Mouse (Mus musculus): ENCODE data around the gene Ntsr1. TPM values are rescaled to one million over a fixed set of nuclear protein-coding genes. Genes with fewer than 3 reads are reported as not detected.

Gene Ntsr1
- 0.36 and 0.45 TPM in 2 replicates for polyA plus RNA-seq (2015; fragmentation: Nextera tagmentation; extraction: Ambion mirVana)

DNA sequence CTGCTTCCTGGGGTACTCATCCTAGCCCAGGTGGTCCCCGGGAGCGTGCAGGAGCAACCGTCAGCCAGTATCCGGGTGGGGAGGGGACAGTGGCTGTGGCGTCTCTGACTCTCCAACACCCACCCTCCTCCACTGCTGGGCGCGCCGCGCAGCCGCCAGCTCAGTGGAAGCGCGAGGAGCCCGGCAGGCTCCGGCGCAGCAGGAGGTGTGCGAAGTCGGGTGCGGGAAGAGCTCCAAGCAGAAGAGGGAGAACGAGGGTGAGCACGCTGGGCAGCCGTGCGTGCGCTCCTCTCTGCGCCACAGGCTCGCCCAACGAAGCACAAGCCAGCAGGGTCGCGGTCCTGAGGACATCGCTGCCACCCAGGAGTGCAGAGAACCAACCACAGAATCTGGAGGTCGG lies at the start of gene Ntsr1:
Ntsr1 (plus strand) TSS at position 236 of the 400 bp plus-strand sequence.
- peak within 1 kb of the TSS; percentile 41 for H3K4me3 ChIP-seq
- H3K9ac ChIP-seq = peak within 1 kb of the TSS; percentile 58
- under 1% methylated on average over 30 of the region's 30 CpGs for WGBS
- H3K4me1 ChIP-seq = peaks cover 29% of the 10 kb centered on the region
- no peaks in the 10 kb centered on the region for H3K9me3 ChIP-seq
- H3K27ac ChIP-seq = no peak within 1 kb of the TSS
- peaks cover 60% of the 10 kb centered on the region for H3K27me3 ChIP-seq
- H3K4me2 ChIP-seq = peak within 1 kb of the TSS; percentile 75
- H3K36me3 ChIP-seq = no peaks in the 10 kb centered on the region
- no peak for ATAC-seq (ENCODE audit: insufficient number of reproducible peaks, insufficient read depth, low FRiP score, low TSS enrichment, low read depth)

DNA sequence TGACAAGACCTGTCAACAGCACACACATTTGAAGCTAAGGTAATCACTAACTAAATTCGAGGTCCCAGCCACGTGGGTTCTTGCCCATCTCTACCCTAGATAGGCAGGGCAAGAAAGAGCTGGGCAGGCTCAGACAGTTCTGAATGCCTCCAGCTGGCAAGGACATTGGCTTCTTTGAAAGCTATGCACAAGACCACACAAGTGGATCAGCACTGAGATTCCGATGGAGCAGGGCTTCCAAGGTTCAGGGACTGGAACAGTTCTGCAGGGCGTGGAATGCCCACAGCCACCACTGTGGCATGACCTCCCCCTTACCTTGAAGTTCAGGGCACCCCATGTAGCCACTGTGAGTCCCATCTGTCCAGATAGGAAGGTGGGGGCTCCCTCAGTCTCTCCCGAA lies 49.2 kb upstream of the Ntsr1 start:
- Histone ChIP-seq H3K4me3 (no peak overlapping the region), H3K9ac (no peak overlapping the region), H3K9me3 (no peaks in the 10 kb centered on the region), H3K27me3 (peaks cover 17% of the 10 kb centered on the region), H3K36me3 (no peaks in the 10 kb centered on the region), H3K4me1 (peaks cover 1% of the 10 kb centered on the region), H3K4me2 (no peak overlapping the region), H3K27ac (no peak overlapping the region)
- 78% methylated on average over 5 of the region's 5 CpGs for WGBS
- no peak for ATAC-seq (ENCODE audit: insufficient number of reproducible peaks, insufficient read depth, low FRiP score, low TSS enrichment, low read depth)

DNA sequence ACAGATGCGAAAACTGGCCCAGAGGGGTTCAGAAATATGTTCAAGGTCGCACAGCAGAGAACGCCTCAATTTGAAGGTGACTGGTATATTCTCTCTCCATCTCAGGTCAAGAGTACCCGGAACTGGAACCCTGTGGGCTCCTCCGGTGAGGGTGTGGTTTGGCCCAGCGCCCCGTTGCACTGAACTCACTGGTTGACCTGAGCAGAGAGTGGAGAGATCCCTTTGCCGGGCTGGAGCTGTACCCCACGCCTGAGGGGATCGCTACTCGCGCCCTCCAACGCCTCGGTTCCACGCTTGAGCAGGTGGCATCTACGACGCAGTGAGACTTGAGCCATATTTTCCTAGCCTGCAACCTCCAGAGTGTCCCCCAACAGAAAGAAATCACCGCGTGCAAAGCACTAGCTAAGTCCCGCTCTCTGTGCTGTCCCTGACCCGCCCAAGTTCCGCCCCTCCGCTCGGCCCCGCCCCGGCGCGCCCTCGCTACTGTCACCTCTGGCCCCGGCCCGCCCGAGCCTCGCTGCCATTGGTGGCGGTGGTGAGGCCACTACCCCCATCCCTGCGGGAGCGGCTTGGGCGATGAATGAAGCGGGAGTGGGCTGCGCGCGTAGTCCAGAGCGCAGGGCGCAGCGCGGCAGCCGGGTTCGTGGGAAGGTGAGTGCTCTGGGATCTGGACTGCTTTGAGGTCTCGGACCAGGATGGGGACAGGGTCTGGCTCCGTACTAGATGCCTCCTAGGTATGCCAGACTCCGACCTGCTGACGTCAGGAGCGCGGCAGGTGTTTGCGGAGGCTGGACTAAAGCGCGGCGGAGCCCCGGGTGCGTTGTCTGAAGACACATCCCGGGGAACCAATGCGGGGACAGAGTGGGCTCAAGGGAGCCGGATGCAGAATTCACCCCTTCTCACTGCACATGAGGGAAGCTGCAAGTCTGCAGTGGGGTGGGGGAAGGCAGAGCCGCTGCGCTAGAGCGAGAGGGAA lies 43.8 kb upstream of the Ntsr1 start, which contains the start of gene Slco4a1:
Slco4a1 (plus strand) TSS at position 523 of the 976 bp plus-strand sequence.
- Histone ChIP-seq H3K4me2 (peak within 1 kb of the TSS; percentile 92), H3K36me3 (no peaks in the 10 kb centered on the region), H3K9ac (0 out of 2 replicates have a peak within 1 kb of the TSS, but pooled peaks have one; percentile 27), H3K27ac (no peak within 1 kb of the TSS), H3K4me3 (peak within 1 kb of the TSS; percentile 49), H3K9me3 (no peaks in the 10 kb centered on the region), H3K4me1 (peaks cover 15% of the 10 kb centered on the region), H3K27me3 (peaks cover 65% of the 10 kb centered on the region)
- peak; percentile 68 for ATAC-seq (ENCODE audit: insufficient number of reproducible peaks, insufficient read depth, low FRiP score, low TSS enrichment, low read depth)
- 1% methylated on average over 65 of the region's 65 CpGs for WGBS

DNA sequence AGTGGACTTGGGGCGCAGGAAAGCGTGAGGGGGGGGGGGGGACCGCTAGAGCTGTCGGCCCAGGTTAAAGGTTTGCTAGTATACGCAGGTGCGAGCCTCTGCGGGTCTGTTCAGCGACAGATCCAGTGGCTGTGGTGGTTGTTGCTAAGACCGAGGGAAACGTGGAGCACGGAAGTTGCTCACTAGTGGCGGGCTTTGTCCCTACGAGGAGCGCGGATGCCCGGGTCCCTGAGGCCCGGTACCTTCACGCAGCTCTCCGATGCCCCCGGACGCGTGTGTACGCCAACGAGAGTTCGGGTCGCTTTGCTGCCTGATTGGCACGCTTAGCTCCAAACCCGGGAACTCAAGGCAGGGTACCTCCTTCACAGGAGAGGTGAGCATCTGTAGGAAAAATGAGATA lies 43.1 kb upstream of the Ntsr1 start:
- 0 out of 2 replicates have a peak, but pooled peaks have one; percentile 4 for ATAC-seq (ENCODE audit: insufficient number of reproducible peaks, insufficient read depth, low FRiP score, low TSS enrichment, low read depth)
- WGBS = under 1% methylated on average over 27 of the region's 28 CpGs
- H3K27ac ChIP-seq = no peak overlapping the region
- peaks cover 15% of the 10 kb centered on the region for H3K4me1 ChIP-seq
- H3K9me3 ChIP-seq = no peaks in the 10 kb centered on the region
- no peaks in the 10 kb centered on the region for H3K36me3 ChIP-seq
- no peak overlapping the region for H3K9ac ChIP-seq
- peak overlapping the region; percentile 49 for H3K4me3 ChIP-seq
- H3K27me3 ChIP-seq = peaks cover 65% of the 10 kb centered on the region
- H3K4me2 ChIP-seq = peak overlapping the region; percentile 92

DNA sequence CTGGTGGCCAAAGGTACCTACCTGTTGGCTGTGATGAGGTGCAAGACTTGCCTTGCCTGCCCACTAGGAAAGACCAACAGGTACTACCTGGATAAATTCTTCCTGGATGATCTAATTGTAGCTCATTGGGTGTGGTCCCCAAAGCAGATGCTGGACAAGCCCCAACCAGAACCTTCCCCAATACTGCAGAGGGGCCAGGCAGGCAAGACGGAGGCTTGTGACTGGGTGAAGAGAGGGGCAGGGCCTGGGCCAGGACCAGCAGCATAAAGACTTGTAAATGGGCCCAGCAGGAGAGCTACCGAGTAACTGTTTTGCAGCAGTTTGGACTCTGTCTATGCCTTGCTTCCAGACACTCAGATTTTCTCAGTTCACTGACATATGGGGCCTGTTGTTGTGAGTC lies 42.1 kb upstream of the Ntsr1 start:
- ATAC-seq (ENCODE audit: insufficient number of reproducible peaks, insufficient read depth, low FRiP score, low TSS enrichment, low read depth) = no peak
- Histone ChIP-seq H3K27ac (no peak overlapping the region), H3K27me3 (peaks cover 65% of the 10 kb centered on the region), H3K4me2 (no peak overlapping the region), H3K4me1 (peaks cover 15% of the 10 kb centered on the region), H3K9ac (no peak overlapping the region), H3K36me3 (no peaks in the 10 kb centered on the region), H3K9me3 (no peaks in the 10 kb centered on the region), H3K4me3 (no peak overlapping the region)
- WGBS = 28% methylated on average over 2 of the region's 2 CpGs

DNA sequence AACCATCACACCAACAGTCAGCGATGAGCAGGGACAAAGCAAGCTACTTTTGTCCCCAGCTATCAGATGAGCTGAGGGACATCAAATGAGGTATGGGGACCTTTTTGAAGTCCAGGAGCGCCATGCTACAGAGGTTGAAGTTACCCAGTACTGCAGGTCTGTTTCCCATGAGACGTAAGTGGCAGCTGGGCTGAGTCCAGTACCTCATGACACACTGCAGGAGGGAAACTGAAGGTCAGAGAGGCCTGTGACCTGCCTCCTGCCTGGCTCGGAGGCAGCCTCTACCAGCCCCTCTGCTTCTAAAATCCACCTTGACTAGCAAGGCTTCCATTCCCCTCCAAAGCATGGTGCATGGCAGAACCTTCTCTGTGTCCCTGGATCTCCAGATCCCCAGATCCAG lies 40.3 kb upstream of the Ntsr1 start:
- Histone ChIP-seq H3K27me3 (peaks cover 63% of the 10 kb centered on the region), H3K27ac (no peak overlapping the region), H3K36me3 (no peaks in the 10 kb centered on the region), H3K9ac (no peak overlapping the region), H3K4me2 (no peak overlapping the region), H3K9me3 (no peaks in the 10 kb centered on the region), H3K4me3 (no peak overlapping the region), H3K4me1 (peaks cover 15% of the 10 kb centered on the region)
- no peak for ATAC-seq (ENCODE audit: insufficient number of reproducible peaks, insufficient read depth, low FRiP score, low TSS enrichment, low read depth)
- WGBS = 74% methylated on average over 4 of the region's 4 CpGs

DNA sequence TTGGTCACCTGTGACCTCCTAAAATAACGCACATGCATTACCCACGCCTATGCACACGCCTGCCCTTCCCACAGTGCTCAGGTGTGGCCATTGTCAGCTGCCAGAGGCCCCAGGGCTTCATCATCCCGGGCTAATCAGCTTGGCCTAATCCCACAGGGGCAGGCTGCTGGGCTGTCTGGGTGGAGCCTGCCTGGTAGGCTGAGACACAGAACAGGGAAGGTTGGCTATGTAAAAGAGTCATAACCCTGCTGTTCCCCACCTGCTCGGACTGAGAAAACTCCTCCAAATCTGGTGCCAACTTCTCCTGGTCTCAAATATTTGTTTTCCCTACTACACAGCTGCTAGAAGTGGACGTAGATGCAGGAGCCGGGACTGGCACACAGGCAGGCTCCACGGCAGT lies 39.0 kb upstream of the Ntsr1 start:
- ATAC-seq (ENCODE audit: insufficient number of reproducible peaks, insufficient read depth, low FRiP score, low TSS enrichment, low read depth) = no peak
- H3K36me3 ChIP-seq = no peaks in the 10 kb centered on the region
- peaks cover 11% of the 10 kb centered on the region for H3K4me1 ChIP-seq
- no peaks in the 10 kb centered on the region for H3K9me3 ChIP-seq
- no peak overlapping the region for H3K27ac ChIP-seq
- 50% methylated on average over 8 of the region's 8 CpGs for WGBS
- no peak overlapping the region for H3K4me2 ChIP-seq
- no peak overlapping the region for H3K4me3 ChIP-seq
- peaks cover 49% of the 10 kb centered on the region for H3K27me3 ChIP-seq
- H3K9ac ChIP-seq = no peak overlapping the region

DNA sequence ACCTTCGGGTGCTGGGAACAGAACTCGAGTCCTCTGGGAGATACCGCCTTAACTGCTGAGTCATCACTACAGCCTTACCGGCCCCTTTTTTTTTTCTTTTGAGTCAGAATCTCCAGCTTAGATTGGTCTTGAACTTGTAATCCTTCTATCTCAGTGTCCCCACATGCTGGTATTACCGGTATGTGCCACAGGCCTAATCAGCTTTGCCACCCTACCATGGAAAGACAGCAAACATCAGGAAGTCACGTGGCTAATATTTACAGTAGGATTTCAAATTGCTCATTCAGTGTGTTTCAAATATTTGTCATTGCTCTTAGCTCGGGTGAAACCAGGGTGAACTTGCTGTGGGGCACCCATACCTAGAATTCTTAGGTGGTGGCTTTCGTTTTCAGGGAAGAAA lies 37.2 kb upstream of the Ntsr1 start:
- Histone ChIP-seq H3K9me3 (no peaks in the 10 kb centered on the region), H3K27me3 (peaks cover 32% of the 10 kb centered on the region), H3K9ac (no peak overlapping the region), H3K4me3 (no peak overlapping the region), H3K4me2 (no peak overlapping the region), H3K36me3 (no peaks in the 10 kb centered on the region), H3K4me1 (no peaks in the 10 kb centered on the region; the same call in 1 of the 2 replicates), H3K27ac (no peak overlapping the region)
- WGBS = 77% methylated on average over 8 of the region's 8 CpGs
- ATAC-seq (ENCODE audit: insufficient number of reproducible peaks, insufficient read depth, low FRiP score, low TSS enrichment, low read depth) = no peak

DNA sequence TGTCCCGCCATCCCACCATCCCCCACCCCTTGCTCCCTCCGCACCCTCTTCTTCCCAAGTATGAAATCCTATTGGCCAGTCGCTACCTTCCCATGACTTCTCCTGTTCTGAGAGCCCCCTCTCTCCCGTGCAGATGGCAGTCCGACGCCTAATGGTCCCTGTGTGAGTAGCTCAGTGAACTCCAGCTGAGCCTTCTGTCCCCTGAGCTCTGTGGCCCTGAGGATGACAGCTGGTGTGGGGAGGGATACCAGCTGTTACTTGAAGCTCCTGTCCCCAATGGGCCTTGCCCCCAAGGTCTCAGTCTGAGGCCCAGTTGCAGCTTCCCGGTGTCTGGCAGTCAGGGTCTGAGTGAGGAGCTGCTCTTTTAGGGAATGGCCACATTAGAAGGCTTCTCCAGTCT lies 33.3 kb upstream of the Ntsr1 start:
- H3K27ac ChIP-seq = no peak overlapping the region
- no peak overlapping the region for H3K4me3 ChIP-seq
- no peaks in the 10 kb centered on the region for H3K36me3 ChIP-seq
- no peak overlapping the region for H3K4me2 ChIP-seq
- 83% methylated on average over 7 of the region's 7 CpGs for WGBS
- no peaks in the 10 kb centered on the region; the same call in 1 of the 2 replicates for H3K4me1 ChIP-seq
- H3K9me3 ChIP-seq = no peaks in the 10 kb centered on the region
- no peak for ATAC-seq (ENCODE audit: insufficient number of reproducible peaks, insufficient read depth, low FRiP score, low TSS enrichment, low read depth)
- H3K27me3 ChIP-seq = peaks cover 10% of the 10 kb centered on the region; the same call in 1 of the 2 replicates
- H3K9ac ChIP-seq = no peak overlapping the region

DNA sequence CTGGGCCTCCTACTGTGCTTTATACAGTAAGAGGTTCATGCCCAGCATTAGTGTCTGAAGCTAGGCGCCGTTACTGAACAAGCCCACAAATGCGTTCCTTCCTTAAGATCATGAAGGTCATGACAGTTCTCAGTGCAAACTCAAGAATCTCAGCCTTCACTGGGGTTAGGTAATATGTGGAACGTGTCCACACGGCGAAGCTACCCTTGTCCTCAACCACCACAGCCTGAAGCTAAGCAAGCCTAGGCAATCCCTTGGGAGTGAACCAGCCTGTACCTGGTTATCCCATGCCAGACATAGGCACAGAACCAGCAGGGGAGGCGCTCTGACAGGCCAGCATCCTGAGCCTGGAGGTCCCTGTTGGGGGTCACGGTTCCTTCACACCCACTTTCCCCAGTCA lies 30.9 kb upstream of the Ntsr1 start:
- Histone ChIP-seq H3K4me3 (no peak overlapping the region), H3K27ac (no peak overlapping the region), H3K9ac (no peak overlapping the region), H3K36me3 (no peaks in the 10 kb centered on the region), H3K4me1 (peaks cover 7% of the 10 kb centered on the region), H3K4me2 (no peak overlapping the region), H3K27me3 (peaks cover 16% of the 10 kb centered on the region), H3K9me3 (no peaks in the 10 kb centered on the region)
- no peak for ATAC-seq (ENCODE audit: insufficient number of reproducible peaks, insufficient read depth, low FRiP score, low TSS enrichment, low read depth)
- WGBS = 84% methylated on average over 8 of the region's 8 CpGs

DNA sequence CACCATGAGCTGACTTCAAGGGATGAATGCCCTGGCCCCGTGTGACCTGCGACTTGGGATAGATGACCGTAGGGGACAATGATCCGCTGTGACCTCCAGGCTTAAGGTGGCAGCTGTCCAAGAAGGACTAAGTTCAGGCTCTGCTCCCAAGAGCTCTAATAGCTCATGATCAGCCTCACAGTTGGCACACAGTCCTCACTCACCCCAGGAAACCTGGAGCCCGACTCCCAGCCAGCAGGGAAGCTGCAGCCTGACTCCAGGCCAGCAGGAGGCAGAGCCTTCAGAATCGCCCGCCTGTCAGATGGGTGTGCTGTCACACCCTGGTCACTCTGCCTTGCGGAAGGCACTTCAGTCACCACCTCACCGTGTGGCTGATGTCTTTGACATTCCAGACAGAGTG lies 30.0 kb upstream of the Ntsr1 start:
- Histone ChIP-seq H3K4me2 (no peak overlapping the region), H3K9ac (no peak overlapping the region), H3K9me3 (no peaks in the 10 kb centered on the region), H3K27ac (no peak overlapping the region), H3K36me3 (no peaks in the 10 kb centered on the region), H3K4me3 (no peak overlapping the region), H3K27me3 (peaks cover 15% of the 10 kb centered on the region), H3K4me1 (peaks cover 7% of the 10 kb centered on the region)
- WGBS = 71% methylated on average over 9 of the region's 9 CpGs
- no peak for ATAC-seq (ENCODE audit: insufficient number of reproducible peaks, insufficient read depth, low FRiP score, low TSS enrichment, low read depth)
